Comparison of ENCODE assay signal across 8 mouse cellular contexts in the genomic region with DNA sequence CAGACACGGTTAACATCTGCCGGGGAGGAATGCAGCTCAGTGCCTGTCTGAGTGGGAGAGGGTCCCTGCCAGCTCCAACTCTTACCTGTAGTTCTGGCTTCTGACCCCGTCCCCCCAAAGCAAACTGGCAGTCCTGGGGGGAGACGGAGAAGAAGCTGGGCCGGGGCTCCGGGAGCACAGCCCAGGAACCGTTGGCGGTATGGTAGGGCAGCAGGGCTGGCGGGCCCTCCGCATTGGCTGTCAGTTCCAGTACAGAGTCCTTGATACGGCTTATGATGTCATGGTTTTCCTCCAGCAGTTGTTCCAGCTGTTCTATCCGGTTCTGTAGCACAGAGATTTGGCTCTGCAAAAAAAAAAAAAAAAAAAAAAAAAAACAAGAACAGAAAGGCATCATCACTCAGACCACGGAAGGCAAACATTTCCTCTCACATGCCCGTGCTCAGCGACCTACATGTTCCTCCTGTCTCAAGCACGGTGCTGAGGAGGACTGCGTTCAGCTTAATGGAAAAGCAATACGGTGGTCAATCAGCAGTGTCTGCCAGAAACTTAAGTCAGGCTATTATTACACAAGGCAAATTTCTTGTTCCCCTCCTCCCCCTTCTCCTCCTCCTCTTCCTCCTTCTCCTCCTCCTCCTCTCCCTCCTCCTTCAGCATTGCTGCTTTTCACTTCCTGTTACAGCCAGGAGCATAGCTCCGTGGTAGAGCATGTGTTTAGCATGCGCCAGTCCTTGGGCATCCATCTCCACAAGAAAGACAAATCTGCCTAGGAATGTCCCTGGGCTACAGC. TPM values are rescaled to one million over a fixed set of nuclear protein-coding genes. Genes with fewer than 3 reads are reported as not detected.
A peak's percentile ranks its signal among the peaks of the same experiment; 100 is the strongest.
DNase-seq lines count a peak whose midpoint lies in the region; ATAC-seq and TF ChIP-seq lines count a peak whose summit lies in the region.

No protein-coding gene starts in this region.

- H3K4me3 ChIP-seq in lung, embryonic 14.5 days (ENCODE audit: low read depth, low read length): no peak overlapping the region
- H3K4me3 ChIP-seq in neural tube, embryonic 14.5 days (ENCODE audit: low read depth, low read length): no peak overlapping the region
- no peak overlapping the region for H3K4me3 ChIP-seq in kidney, embryonic 14.5 days (ENCODE audit: low read length)

- no peak for TF ChIP-seq CTCF in lung, embryonic 14.5 days (IDR thresholded peaks at IDR 0.05; ENCODE audit: low read depth)

- H3K4me1 ChIP-seq in lung, embryonic 14.5 days (ENCODE audit: insufficient read depth): peaks cover 5% of the 10 kb centered on the region; the same call in 1 of the 2 replicates
- H3K4me1 ChIP-seq in neural tube, embryonic 14.5 days (ENCODE audit: control insufficient read depth, insufficient read depth, low read length): peaks cover 15% of the 10 kb centered on the region
- H3K4me1 ChIP-seq in kidney, embryonic 14.5 days (ENCODE audit: control insufficient read depth, insufficient read depth, low read length): peaks cover 8% of the 10 kb centered on the region; the same call in 1 of the 2 replicates

- no peak overlapping the region for H3K9ac ChIP-seq in lung, embryonic 14.5 days
- H3K9ac ChIP-seq in neural tube, embryonic 14.5 days (replicated peaks; ENCODE audit: low read depth, low read length): peak overlapping the region; percentile 13; the same call in 1 of the 2 replicates
- no peak overlapping the region; the same call in 1 of the 2 replicates for H3K9ac ChIP-seq in kidney, embryonic 14.5 days (ENCODE audit: low read depth, low read length)

- H3K27ac ChIP-seq in lung, embryonic 14.5 days (ENCODE audit: low read depth): no peak overlapping the region
- H3K27ac ChIP-seq in neural tube, embryonic 14.5 days (ENCODE audit: low read depth, low read length): no peak overlapping the region
- no peak overlapping the region for H3K27ac ChIP-seq in kidney, embryonic 14.5 days (ENCODE audit: low read depth, low read length)

- WGBS in lung, embryonic 14.5 days: 67% methylated on average over 20 of the region's 20 CpGs
- 86% methylated on average over 20 of the region's 20 CpGs for WGBS in neural tube, embryonic 14.5 days
- 68% methylated on average over 20 of the region's 20 CpGs for WGBS in kidney, embryonic 14.5 days

- peak overlapping the region; percentile 75 for H3K4me2 ChIP-seq in lung, embryonic 14.5 days
- peak overlapping the region; percentile 70; the same call in 1 of the 2 replicates for H3K4me2 ChIP-seq in neural tube, embryonic 14.5 days (ENCODE audit: low read depth, low read length)
- H3K4me2 ChIP-seq in kidney, embryonic 14.5 days (replicated peaks; ENCODE audit: low read depth, low read length): no peak overlapping the region

- ATAC-seq in lung, embryonic 14.5 days (ENCODE audit: insufficient read depth): no peak
- ATAC-seq in inflammation-experienced regulatory T-cells, adult 6 months: peak; percentile 48
- ATAC-seq in neural tube, embryonic 14.5 days (ENCODE audit: low read depth): no peak
- ATAC-seq in kidney, embryonic 14.5 days (ENCODE audit: low FRiP score, low TSS enrichment): no peak

- H3K27me3 ChIP-seq in lung, embryonic 14.5 days (ENCODE audit: insufficient read depth, low read length): no peaks in the 10 kb centered on the region
- no peaks in the 10 kb centered on the region for H3K27me3 ChIP-seq in neural tube, embryonic 14.5 days (ENCODE audit: control insufficient read depth, insufficient read depth, low read length)
- no peaks in the 10 kb centered on the region for H3K27me3 ChIP-seq in kidney, embryonic 14.5 days (ENCODE audit: control insufficient read depth, insufficient read depth, low read length)

- H3K9me3 ChIP-seq in lung, embryonic 14.5 days (ENCODE audit: low read depth, low read length): no peaks in the 10 kb centered on the region
- no peaks in the 10 kb centered on the region for H3K9me3 ChIP-seq in neural tube, embryonic 14.5 days (ENCODE audit: control insufficient read depth, low read length)
- H3K9me3 ChIP-seq in kidney, embryonic 14.5 days (ENCODE audit: control insufficient read depth, low read length): no peaks in the 10 kb centered on the region

- peaks cover 42% of the 10 kb centered on the region for H3K36me3 ChIP-seq in lung, embryonic 14.5 days (ENCODE audit: insufficient read depth)
- H3K36me3 ChIP-seq in neural tube, embryonic 14.5 days (ENCODE audit: control insufficient read depth, insufficient read depth, low read length): peaks cover 26% of the 10 kb centered on the region
- peaks cover 33% of the 10 kb centered on the region for H3K36me3 ChIP-seq in kidney, embryonic 14.5 days (ENCODE audit: control insufficient read depth, insufficient read depth, low read length)

- peak; percentile 40 for DNase-seq in lung, embryonic 14.5 days
- no peak for DNase-seq in lung, postnatal 10 days
- peak; percentile 51 for DNase-seq in brain, adult 2 months (ENCODE audit: low read depth, low spot score)
- no peak for DNase-seq in urinary bladder, postnatal 10 days (ENCODE audit: low spot score)
- no peak for DNase-seq in urinary bladder, postnatal 4 days (ENCODE audit: low spot score in 2 of 2)

RNA-seq across cellular contexts. Expression of a gene that starts 2.3 kb away (rescaled TPM):
- 20.1 and 23.9 TPM in 2 replicates for polyA plus RNA-seq in lung, embryonic 14.5 days (2014; fragmentation: Nextera tagmentation; extraction: Ambion mirVana)
- polyA plus RNA-seq in inflammation-experienced regulatory T-cells, adult 6 months (2017; shearing (Covaris generic)): 10 to 100 TPM; 11.1 to 30.9 (median 16.4) TPM
- polyA plus RNA-seq in neural tube, embryonic 14.5 days (2014; fragmentation: Nextera tagmentation; extraction: Ambion mirVana): 22.9 and 23.6 TPM in 2 replicates
- polyA plus RNA-seq in kidney, embryonic 14.5 days (2014; fragmentation: Nextera tagmentation; extraction: Ambion mirVana): 11.9 and 17.2 TPM in 2 replicates

RNA-seq across cellular contexts. Expression of a gene that starts 18.9 kb away (rescaled TPM):
- 10.1 and 12.0 TPM in 2 replicates for polyA plus RNA-seq in lung, embryonic 14.5 days (2014; fragmentation: Nextera tagmentation; extraction: Ambion mirVana)
- polyA plus RNA-seq in inflammation-experienced regulatory T-cells, adult 6 months (2017; shearing (Covaris generic)): 1 to 10 TPM in 2 of 3 experiments, under 1 TPM in 1; 0.54 to 5.8 (median 2.4) TPM
- 2.2 and 6.0 TPM in 2 replicates for polyA plus RNA-seq in neural tube, embryonic 14.5 days (2014; fragmentation: Nextera tagmentation; extraction: Ambion mirVana)
- 10.7 and 11.4 TPM in 2 replicates for polyA plus RNA-seq in kidney, embryonic 14.5 days (2014; fragmentation: Nextera tagmentation; extraction: Ambion mirVana)

RNA-seq across cellular contexts. Expression of a gene that starts 25.9 kb away (rescaled TPM):
- 17.2 and 17.9 TPM in 2 replicates for polyA plus RNA-seq in lung, embryonic 14.5 days (2014; fragmentation: Nextera tagmentation; extraction: Ambion mirVana)
- polyA plus RNA-seq in inflammation-experienced regulatory T-cells, adult 6 months (2017; shearing (Covaris generic)): 10 to 100 TPM in 1 of 3 experiments, 1 to 10 TPM in 2; 1.8 to 12.2 (median 8.2) TPM
- 21.5 and 25.8 TPM in 2 replicates for polyA plus RNA-seq in neural tube, embryonic 14.5 days (2014; fragmentation: Nextera tagmentation; extraction: Ambion mirVana)
- polyA plus RNA-seq in kidney, embryonic 14.5 days (2014; fragmentation: Nextera tagmentation; extraction: Ambion mirVana): 19.9 and 22.4 TPM in 2 replicates

RNA-seq across cellular contexts. Expression of a gene that starts 28.0 kb away (rescaled TPM):
- 34.3 and 35.3 TPM in 2 replicates for polyA plus RNA-seq in lung, embryonic 14.5 days (2014; fragmentation: Nextera tagmentation; extraction: Ambion mirVana)
- polyA plus RNA-seq in inflammation-experienced regulatory T-cells, adult 6 months (2017; shearing (Covaris generic)): 10 to 100 TPM; 39.3 to 51.1 (median 40.1) TPM
- 32.3 and 41.0 TPM in 2 replicates for polyA plus RNA-seq in neural tube, embryonic 14.5 days (2014; fragmentation: Nextera tagmentation; extraction: Ambion mirVana)
- 17.8 and 27.8 TPM in 2 replicates for polyA plus RNA-seq in kidney, embryonic 14.5 days (2014; fragmentation: Nextera tagmentation; extraction: Ambion mirVana)

RNA-seq across cellular contexts. Expression of a gene that starts 36.4 kb away (rescaled TPM):
- polyA plus RNA-seq in lung, embryonic 14.5 days (2014; fragmentation: Nextera tagmentation; extraction: Ambion mirVana): 18.0 and 19.4 TPM in 2 replicates
- polyA plus RNA-seq in inflammation-experienced regulatory T-cells, adult 6 months (2017; shearing (Covaris generic)): 10 to 100 TPM in 1 of 3 experiments, 1 to 10 TPM in 2; 8.4 to 19.1 (median 8.6) TPM
- 5.3 TPM in 2 replicates for polyA plus RNA-seq in neural tube, embryonic 14.5 days (2014; fragmentation: Nextera tagmentation; extraction: Ambion mirVana)
- 11.3 and 13.6 TPM in 2 replicates for polyA plus RNA-seq in kidney, embryonic 14.5 days (2014; fragmentation: Nextera tagmentation; extraction: Ambion mirVana)

Comparison
In these comparisons a context has a peak if more than half of its experiments do, and no peak if none do; other contexts are left out.
1. DNase-seq: peak in lung, embryonic 14.5 days (single experiment) and brain, adult 2 months (single experiment); none in lung, postnatal 10 days (single experiment), urinary bladder, postnatal 10 days (single experiment) and urinary bladder, postnatal 4 days (0 of 2).